In the genomic region with DNA sequence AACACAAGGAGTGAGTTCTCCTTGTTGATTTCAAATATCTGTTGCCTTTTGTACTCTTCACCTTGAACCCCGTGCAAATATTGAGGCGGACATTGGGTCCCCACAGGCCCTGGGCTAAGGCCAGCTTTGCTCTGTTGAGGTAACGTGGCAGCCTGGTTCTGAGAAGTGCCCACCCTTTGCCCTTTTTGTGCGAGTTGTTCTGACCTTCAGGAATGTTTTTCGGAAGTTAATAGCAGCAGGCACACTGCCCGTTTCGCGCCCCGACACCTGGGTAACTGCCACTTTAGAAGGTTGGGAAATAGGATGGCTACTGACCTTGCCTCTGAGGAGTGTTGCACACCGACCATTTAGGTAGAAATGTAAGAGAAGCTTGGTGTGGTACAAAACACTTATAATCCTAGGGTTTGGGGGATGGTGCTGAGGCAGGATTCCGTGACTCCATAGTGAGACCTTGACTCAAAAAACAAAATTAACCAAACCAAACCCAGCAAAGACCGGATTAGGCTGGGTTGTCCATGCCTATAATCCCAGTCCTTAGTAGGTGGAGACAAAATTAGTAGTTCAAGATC, we compare ENCODE assay signal across 8 mouse cellular contexts. TPM values are rescaled to one million over a fixed set of nuclear protein-coding genes. Genes with fewer than 3 reads are reported as not detected.
DNase-seq lines count a peak whose midpoint lies in the region; ATAC-seq and TF ChIP-seq lines count a peak whose summit lies in the region.

No protein-coding gene starts in this region.

- 0 out of 2 replicates have a peak overlapping the region, but pooled peaks have one; percentile 9 for H3K9ac ChIP-seq in heart, postnatal 0 days (replicated peaks; ENCODE audit: low read depth, low read length)
- no peak overlapping the region for H3K9ac ChIP-seq in midbrain, embryonic 16.5 days (ENCODE audit: low read depth, low read length)

- no peaks in the 10 kb centered on the region for H3K27me3 ChIP-seq in heart, postnatal 0 days (ENCODE audit: control insufficient read depth, insufficient read depth, low read length)
- H3K27me3 ChIP-seq in midbrain, embryonic 16.5 days (ENCODE audit: control insufficient read depth, insufficient read depth, low read depth, low read length), result peaks cover 17% of the 10 kb centered on the region

- ATAC-seq in heart, postnatal 0 days (ENCODE audit: insufficient read depth, low read depth), result no peak
- no peak for ATAC-seq in midbrain, embryonic 16.5 days

- no peak for TF ChIP-seq EP300 in heart, postnatal 0 days (IDR thresholded peaks at IDR 0.05; ENCODE audit: low read depth)

- peak overlapping the region; percentile 93 for H3K4me2 ChIP-seq in heart, postnatal 0 days (ENCODE audit: low read depth, low read length)
- no peak overlapping the region for H3K4me2 ChIP-seq in midbrain, embryonic 16.5 days (ENCODE audit: low read length)

- no peak for DNase-seq in layer of hippocampus, adult 2 months (ENCODE audit: low spot score in 2 of 2)
- no peak for DNase-seq in layer of hippocampus, adult 9-11 months
- peak; percentile 26 for DNase-seq in heart, postnatal 0 days (ENCODE audit: low spot score)
- DNase-seq in kidney, postnatal 14 days, result peak; percentile 86
- DNase-seq in spleen, postnatal 14 days (ENCODE audit: low spot score in 2 of 2), result no peak
- DNase-seq in layer of hippocampus, postnatal 10 days (ENCODE audit: low spot score in 2 of 2), result no peak
- DNase-seq in frontal cortex, postnatal 36 days (ENCODE audit: low spot score in 2 of 2), result no peak

- 60% methylated on average over 12 of the region's 12 CpGs for WGBS in heart, postnatal 0 days
- 81% methylated on average over 12 of the region's 12 CpGs for WGBS in midbrain, embryonic 16.5 days

- H3K4me1 ChIP-seq in heart, postnatal 0 days (ENCODE audit: control insufficient read depth, insufficient read depth), result peaks cover 19% of the 10 kb centered on the region
- H3K4me1 ChIP-seq in midbrain, embryonic 16.5 days (ENCODE audit: control insufficient read depth, insufficient read depth, low read length), result peaks cover 32% of the 10 kb centered on the region

- H3K4me3 ChIP-seq in layer of hippocampus, adult 2 months, result no peak overlapping the region
- no peak overlapping the region for H3K4me3 ChIP-seq in heart, postnatal 0 days (ENCODE audit: low read depth, low read length)
- no peak overlapping the region for H3K4me3 ChIP-seq in midbrain, embryonic 16.5 days (ENCODE audit: low read depth, low read length)

- peak overlapping the region; percentile 92 for H3K27ac ChIP-seq in layer of hippocampus, adult 2 months
- H3K27ac ChIP-seq in heart, postnatal 0 days (ENCODE audit: low read depth), result peak overlapping the region; percentile 98
- H3K27ac ChIP-seq in midbrain, embryonic 16.5 days (ENCODE audit: low read length), result peak overlapping the region; percentile 85

- H3K9me3 ChIP-seq in heart, postnatal 0 days (replicated peaks; ENCODE audit: control insufficient read depth, low read length), result no peaks in the 10 kb centered on the region
- H3K9me3 ChIP-seq in midbrain, embryonic 16.5 days (replicated peaks; ENCODE audit: control insufficient read depth, low read length, poor library complexity, severe bottlenecking), result no peaks in the 10 kb centered on the region

- H3K36me3 ChIP-seq in heart, postnatal 0 days (replicated peaks; ENCODE audit: control insufficient read depth, insufficient read depth, low read length), result no peaks in the 10 kb centered on the region
- H3K36me3 ChIP-seq in midbrain, embryonic 16.5 days (ENCODE audit: control insufficient read depth, insufficient read depth, low read length), result no peaks in the 10 kb centered on the region

- TF ChIP-seq CTCF in layer of hippocampus, adult 2 months (conservative IDR thresholded peaks at IDR 0.05), result no peak
- no peak for TF ChIP-seq CTCF in heart, postnatal 0 days (IDR thresholded peaks at IDR 0.05; ENCODE audit: low read depth)

RNA-seq across cellular contexts. Expression of gene Cpt1a, which starts 4.4 kb away (rescaled TPM):
- total RNA-seq in layer of hippocampus, adult 2 months (2021), result 10 to 100 TPM; 24.8 to 26.3 TPM
- 43.6 and 79.4 TPM in 2 replicates for total RNA-seq in heart, postnatal 0 days (2014; rRNA removed; ENCODE audit: low replicate concordance)
- polyA plus RNA-seq in heart, postnatal 0 days (2015; fragmentation: Nextera tagmentation; extraction: Ambion mirVana), result 43.9 and 49.8 TPM in 2 replicates
- 14.9 and 15.1 TPM in 2 replicates for polyA plus RNA-seq in midbrain, embryonic 16.5 days (2015; fragmentation: Nextera tagmentation; extraction: Ambion mirVana)
- total RNA-seq in layer of hippocampus, postnatal 10 days (2021), result 10 to 100 TPM; 31.9 to 35.2 TPM

RNA-seq across cellular contexts. Expression of gene Ighmbp2, which starts 43.7 kb away (rescaled TPM):
- 10 to 100 TPM; 11.9 to 12.4 TPM for total RNA-seq in layer of hippocampus, adult 2 months (2021)
- 4.5 and 5.2 TPM in 2 replicates for total RNA-seq in heart, postnatal 0 days (2014; rRNA removed; ENCODE audit: low replicate concordance)
- polyA plus RNA-seq in heart, postnatal 0 days (2015; fragmentation: Nextera tagmentation; extraction: Ambion mirVana), result 3.1 and 3.7 TPM in 2 replicates
- polyA plus RNA-seq in midbrain, embryonic 16.5 days (2015; fragmentation: Nextera tagmentation; extraction: Ambion mirVana), result 10.8 and 11.2 TPM in 2 replicates
- total RNA-seq in layer of hippocampus, postnatal 10 days (2021), result 10 to 100 TPM; 12.4 to 12.6 TPM

RNA-seq across cellular contexts. Expression of gene Mrpl21, which starts 43.9 kb away (rescaled TPM):
- total RNA-seq in layer of hippocampus, adult 2 months (2021), result 10 to 100 TPM; 47.6 to 54.4 TPM
- 54.9 and 65.9 TPM in 2 replicates for total RNA-seq in heart, postnatal 0 days (2014; rRNA removed; ENCODE audit: low replicate concordance)
- 105 and 113 TPM in 2 replicates for polyA plus RNA-seq in heart, postnatal 0 days (2015; fragmentation: Nextera tagmentation; extraction: Ambion mirVana)
- polyA plus RNA-seq in midbrain, embryonic 16.5 days (2015; fragmentation: Nextera tagmentation; extraction: Ambion mirVana), result 90.5 and 93.9 TPM in 2 replicates
- 10 to 100 TPM; 55.1 to 55.7 TPM for total RNA-seq in layer of hippocampus, postnatal 10 days (2021)

Comparison
In these comparisons a context has a peak if more than half of its experiments do, and no peak if none do; other contexts are left out.
1. DNase-seq: peak in heart, postnatal 0 days (single experiment) and kidney, postnatal 14 days (single experiment); none in layer of hippocampus, adult 2 months (0 of 2), layer of hippocampus, adult 9-11 months (single experiment), spleen, postnatal 14 days (0 of 2), layer of hippocampus, postnatal 10 days (0 of 2) and frontal cortex, postnatal 36 days (0 of 2).
2. Peak in every context shown above with its lines, with median percentiles within 50 percentile points of each other: H3K27ac ChIP-seq.